In the genomic region with DNA sequence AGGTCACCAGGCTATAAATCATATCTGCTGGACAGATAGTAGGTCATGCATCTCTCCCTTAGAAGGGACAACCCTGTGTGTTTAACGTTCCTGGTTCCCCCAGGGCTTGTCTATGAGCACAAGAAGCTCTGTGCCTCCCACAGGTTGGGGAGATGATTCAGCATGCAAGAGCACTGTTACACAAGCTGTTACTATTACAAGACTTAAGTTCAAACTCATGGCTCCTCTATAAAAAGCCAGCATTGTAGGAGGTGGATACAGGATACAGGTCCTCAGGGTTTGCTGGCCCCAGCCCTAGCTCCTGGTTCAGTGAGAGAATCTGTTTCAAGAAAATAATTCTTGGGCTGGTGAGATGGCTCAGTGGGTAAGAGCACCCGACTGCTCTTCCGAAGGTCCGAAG, we compare ENCODE assay signal across 19 mouse cellular contexts. TPM values are rescaled to one million over a fixed set of nuclear protein-coding genes. Genes with fewer than 3 reads are reported as not detected.
"Had no signal": no experiment of that assay in that cellular context is flagged by ENCODE, and none has a peak within 500 bp of the region (broad histone marks: within the 10 kb centered on the region; RNA-seq: fewer than 3 reads in every experiment).

No protein-coding gene starts in this region.

- ATAC-seq: midbrain, embryonic 16.5 days had no signal

- H3K9me3 ChIP-seq: midbrain, embryonic 10.5 days; midbrain, embryonic 12.5 days; neural tube, embryonic 13.5 days; neural tube, embryonic 15.5 days had no signal

- H3K4me3 ChIP-seq: midbrain, embryonic 10.5 days; midbrain, embryonic 12.5 days; myocyte; neural tube, embryonic 13.5 days; neural tube, embryonic 15.5 days had no signal

- H3K9ac ChIP-seq: lung, embryonic 14.5 days; midbrain, embryonic 12.5 days; neural tube, embryonic 13.5 days; neural tube, embryonic 15.5 days had no signal

- DNase-seq: lung, adult 18-20 months; lung, embryonic 14.5 days; lung, postnatal 10 days; lung, postnatal 4 days; midbrain, embryonic 14.5 days; retina, postnatal 1 day; right cerebral cortex, postnatal 25 days; right cerebral cortex, postnatal 4 days; spleen, adult 18-20 months; thymus, adult 2 months; thymus, postnatal 25 days; thymus, postnatal 4 days had no signal

- H3K4me2 ChIP-seq: lung, embryonic 14.5 days; midbrain, embryonic 12.5 days; neural tube, embryonic 13.5 days; neural tube, embryonic 15.5 days had no signal

- H3K27me3 ChIP-seq: neural tube, embryonic 13.5 days; neural tube, embryonic 15.5 days had no signal

- H3K27ac ChIP-seq: midbrain, embryonic 10.5 days; midbrain, embryonic 12.5 days; neural tube, embryonic 13.5 days; neural tube, embryonic 15.5 days had no signal

- H3K36me3 ChIP-seq: midbrain, embryonic 10.5 days; midbrain, embryonic 12.5 days; neural tube, embryonic 13.5 days; neural tube, embryonic 15.5 days had no signal

RNA-seq across cellular contexts. Expression of a gene that starts 23.7 kb away (rescaled TPM):
- total RNA-seq: megakaryocyte-erythroid progenitor cell, adult 5-6 weeks had no signal
